Mouse (Mus musculus): ENCODE measurements around the gene Zfp668. TPM values are rescaled to one million over a fixed set of nuclear protein-coding genes. Genes with fewer than 3 reads are reported as not detected.

The Zfp668 gene
- total and polyA plus RNA-seq, 3 experiments, result 2.2 to 4.1 (median 3.4) TPM

DNA sequence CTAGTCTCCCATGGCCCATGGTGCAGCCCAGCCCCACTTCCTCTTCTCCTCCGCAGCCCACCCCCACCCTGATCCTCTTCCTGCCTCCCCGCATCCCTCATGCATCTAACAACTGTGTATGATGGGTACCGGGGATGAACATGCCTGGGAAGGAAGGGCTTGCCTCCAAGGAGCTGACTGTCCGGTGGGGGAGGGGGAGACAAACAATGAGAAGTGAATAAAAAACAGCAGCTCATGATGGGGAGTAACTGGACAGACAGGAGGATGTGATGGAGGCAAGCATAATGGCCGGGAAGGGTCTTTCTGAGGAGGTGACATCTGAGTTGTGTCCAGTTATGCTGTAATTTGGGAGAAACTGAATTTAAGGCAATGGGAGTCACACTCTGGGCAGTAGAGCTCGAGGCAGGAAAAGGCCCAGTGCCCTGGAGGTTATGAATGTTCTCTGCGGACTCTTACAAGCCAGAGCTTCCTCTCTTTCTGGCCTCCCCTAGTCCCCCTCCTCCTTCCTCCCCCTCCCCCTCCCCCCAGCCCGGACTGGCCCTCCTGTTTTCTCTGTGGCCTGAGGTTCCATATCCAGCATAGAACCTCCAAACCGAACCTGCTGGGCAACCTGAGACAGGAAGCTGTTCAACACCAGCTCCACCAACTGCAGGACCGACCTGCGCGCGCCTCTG is 55.7 kb downstream of the Zfp668 start:
- H3K27me3 ChIP-seq (ENCODE audit: control insufficient read depth, insufficient read depth, low read length), result no peaks in the 10 kb centered on the region
- DNase-seq, result no peak
- no peak overlapping the region for H3K4me3 ChIP-seq
- 54% methylated on average over 13 of the region's 13 CpGs for WGBS
- H3K27ac ChIP-seq, result no peak overlapping the region
- intact Hi-C loops (cut with DNase I), result no loop called here
- no peaks in the 10 kb centered on the region for H3K79me2 ChIP-seq (replicated peaks; ENCODE audit: control insufficient read depth, insufficient read depth, low read length)
- TF ChIP-seq EP300 (IDR thresholded peaks at IDR 0.05; ENCODE audit: insufficient read depth, low read depth, low read length), result no peak
- no peak for TF ChIP-seq POLR2A (IDR thresholded peaks at IDR 0.05; ENCODE audit: insufficient read depth, low read depth, low read length)
- TF ChIP-seq CTCF (IDR thresholded peaks at IDR 0.05), result no peak
- no peaks in the 10 kb centered on the region for H3K4me1 ChIP-seq (ENCODE audit: control insufficient read depth, insufficient read depth, low read length)
- no peak overlapping the region for H3K9ac ChIP-seq (ENCODE audit: low read depth, low read length)
- no peaks in the 10 kb centered on the region for H3K36me3 ChIP-seq (ENCODE audit: control insufficient read depth, insufficient read depth, low read length)

DNA sequence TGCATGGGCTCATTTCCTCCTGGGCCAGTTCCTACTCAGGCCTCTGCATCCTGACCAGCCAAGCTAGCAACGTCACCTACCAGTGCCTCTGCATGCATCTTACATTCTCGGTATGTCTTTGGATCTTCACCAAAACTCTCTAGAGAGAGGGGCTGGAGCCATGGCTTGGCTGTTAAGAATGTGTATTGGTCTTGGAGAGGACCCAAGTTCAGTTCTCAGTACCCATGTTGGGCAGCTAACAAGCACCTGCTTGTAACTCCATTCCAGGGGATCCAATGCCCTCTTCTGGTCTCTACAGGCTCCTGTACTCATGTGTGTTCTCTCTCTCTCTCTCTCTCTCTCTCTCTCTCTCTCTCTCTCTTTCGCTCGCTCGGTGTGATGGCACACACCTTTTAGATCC is 58.9 kb downstream of the Zfp668 start:
- Histone ChIP-seq H3K36me3 (ENCODE audit: control insufficient read depth, insufficient read depth, low read length) (no peaks in the 10 kb centered on the region), H3K27me3 (ENCODE audit: control insufficient read depth, insufficient read depth, low read length) (no peaks in the 10 kb centered on the region), H3K27ac (no peak overlapping the region), H3K9ac (ENCODE audit: low read depth, low read length) (no peak overlapping the region), H3K4me1 (ENCODE audit: control insufficient read depth, insufficient read depth, low read length) (peaks cover 10% of the 10 kb centered on the region), H3K79me2 (replicated peaks; ENCODE audit: control insufficient read depth, insufficient read depth, low read length) (no peaks in the 10 kb centered on the region), H3K4me3 (no peak overlapping the region)
- TF ChIP-seq POLR2A (IDR thresholded peaks at IDR 0.05; ENCODE audit: insufficient read depth, low read depth, low read length), result no peak
- no peak for TF ChIP-seq CTCF (IDR thresholded peaks at IDR 0.05)
- TF ChIP-seq EP300 (IDR thresholded peaks at IDR 0.05; ENCODE audit: insufficient read depth, low read depth, low read length), result no peak
- WGBS, result 81% methylated on average over 5 of the region's 5 CpGs
- intact Hi-C loops (cut with DNase I), result loop anchor here (10.0 kb wide), 1 partner anchor 387 kb away; the partner anchor contains the start of gene Cox6a2
- no peak for DNase-seq

DNA sequence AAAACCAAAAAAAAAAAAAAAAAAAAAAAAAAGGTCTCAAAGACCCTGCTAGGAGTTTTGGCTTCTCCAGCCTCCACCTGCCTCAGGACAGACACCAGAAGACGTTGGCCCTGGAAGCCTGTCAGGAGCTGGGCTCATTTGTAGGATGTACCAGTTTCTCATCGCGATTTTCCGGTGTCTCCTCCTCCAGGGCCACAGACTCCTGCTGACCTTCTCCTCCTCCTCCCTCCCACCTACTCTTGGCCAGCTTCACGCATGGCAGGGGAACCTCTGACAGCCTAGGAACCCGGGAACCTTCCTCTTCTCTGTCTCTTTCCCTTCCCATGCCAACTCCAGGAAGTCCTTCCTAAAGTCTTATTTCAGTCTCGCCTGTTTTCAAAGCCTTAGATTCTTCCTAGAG is 59.6 kb downstream of the Zfp668 start:
- no peak overlapping the region for H3K9ac ChIP-seq (ENCODE audit: low read depth, low read length)
- WGBS, result 64% methylated on average over 7 of the region's 7 CpGs
- TF ChIP-seq EP300 (IDR thresholded peaks at IDR 0.05; ENCODE audit: insufficient read depth, low read depth, low read length) (no peak), CTCF (IDR thresholded peaks at IDR 0.05) (no peak)

GRCm38 (mm10) chr7:127815954-127816821 is 60.4 kb downstream of the Zfp668 start:
- peak; percentile 59 for TF ChIP-seq CTCF (IDR thresholded peaks at IDR 0.05)
- TF ChIP-seq EP300 (IDR thresholded peaks at IDR 0.05; ENCODE audit: insufficient read depth, low read depth, low read length), result peak; percentile 30; the same call in 1 of the 2 replicates
- TF ChIP-seq POLR2A (IDR thresholded peaks at IDR 0.05; ENCODE audit: insufficient read depth, low read depth, low read length), result no peak
- DNase-seq, result peak; percentile 65 to 71
- intact Hi-C loops (cut with DNase I), result loop anchor here (1.0 to 10.0 kb wide), 2 partner anchors 26 to 389 kb away; partner anchors contain the start of gene Cox6a2
- H3K36me3 ChIP-seq (ENCODE audit: control insufficient read depth, insufficient read depth, low read length), result no peaks in the 10 kb centered on the region
- H3K4me3 ChIP-seq, result no peak overlapping the region
- H3K4me1 ChIP-seq (ENCODE audit: control insufficient read depth, insufficient read depth, low read length), result peaks cover 10% of the 10 kb centered on the region
- 45% methylated on average over 15 of the region's 15 CpGs for WGBS
- H3K79me2 ChIP-seq (replicated peaks; ENCODE audit: control insufficient read depth, insufficient read depth, low read length), result no peaks in the 10 kb centered on the region
- no peak overlapping the region for H3K9ac ChIP-seq (ENCODE audit: low read depth, low read length)
- H3K27me3 ChIP-seq (ENCODE audit: control insufficient read depth, insufficient read depth, low read length), result no peaks in the 10 kb centered on the region
- H3K27ac ChIP-seq, result peak overlapping the region; percentile 18

More for the DNA sequence above, 59.6 kb downstream of the Zfp668 start:
- peaks cover 10% of the 10 kb centered on the region for H3K4me1 ChIP-seq (ENCODE audit: control insufficient read depth, insufficient read depth, low read length)
- H3K4me3 ChIP-seq, result no peak overlapping the region
- intact Hi-C loops (cut with DNase I), result loop anchor here (10.0 kb wide), 1 partner anchor 388 kb away; the partner anchor contains the start of gene Cox6a2
- H3K36me3 ChIP-seq (ENCODE audit: control insufficient read depth, insufficient read depth, low read length), result no peaks in the 10 kb centered on the region
- no peaks in the 10 kb centered on the region for H3K79me2 ChIP-seq (replicated peaks; ENCODE audit: control insufficient read depth, insufficient read depth, low read length)
- DNase-seq, result no peak
- H3K27me3 ChIP-seq (ENCODE audit: control insufficient read depth, insufficient read depth, low read length), result no peaks in the 10 kb centered on the region
- H3K27ac ChIP-seq, result no peak overlapping the region

DNA sequence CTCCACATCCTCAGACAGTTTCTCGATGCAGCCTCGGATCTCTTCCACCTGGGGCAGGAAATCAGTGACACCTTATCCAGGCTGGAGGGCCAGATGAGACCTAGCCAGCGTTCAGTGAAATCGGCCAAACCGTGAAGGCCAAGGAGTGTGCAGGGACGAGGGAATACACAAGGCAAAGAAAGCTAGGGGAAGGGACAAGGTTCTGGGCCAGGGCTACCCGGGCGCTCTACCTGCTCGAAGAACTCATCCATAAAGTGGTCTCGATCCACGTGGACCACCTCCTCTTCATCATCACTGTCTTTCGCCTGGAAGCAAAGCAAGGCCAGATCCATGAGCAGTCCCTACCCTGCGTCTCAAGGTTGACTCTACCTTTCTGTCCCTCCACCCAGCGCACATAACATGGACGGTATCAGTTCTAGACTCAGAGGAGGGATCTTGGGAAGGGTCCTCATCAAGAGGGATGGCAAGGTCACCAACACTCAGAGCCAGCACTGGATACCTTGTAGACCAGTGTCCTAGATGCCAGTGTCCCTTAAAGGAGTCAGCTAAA is 61.4 kb downstream of the Zfp668 start:
- intact Hi-C loops (cut with DNase I), result loop anchor here (1.0 to 10.0 kb wide), 2 partner anchors 27 to 390 kb away; partner anchors contain the start of gene Cox6a2
- Histone ChIP-seq H3K36me3 (ENCODE audit: control insufficient read depth, insufficient read depth, low read length) (no peaks in the 10 kb centered on the region), H3K79me2 (replicated peaks; ENCODE audit: control insufficient read depth, insufficient read depth, low read length) (no peaks in the 10 kb centered on the region), H3K27ac (peak overlapping the region; percentile 83), H3K4me3 (no peak overlapping the region), H3K27me3 (ENCODE audit: control insufficient read depth, insufficient read depth, low read length) (no peaks in the 10 kb centered on the region), H3K4me1 (ENCODE audit: control insufficient read depth, insufficient read depth, low read length) (peaks cover 10% of the 10 kb centered on the region), H3K9ac (ENCODE audit: low read depth, low read length) (no peak overlapping the region)
- 87% methylated on average over 15 of the region's 15 CpGs for WGBS
- no peak for TF ChIP-seq POLR2A (IDR thresholded peaks at IDR 0.05; ENCODE audit: insufficient read depth, low read depth, low read length)
- no peak for TF ChIP-seq CTCF (IDR thresholded peaks at IDR 0.05)
- no peak for TF ChIP-seq EP300 (IDR thresholded peaks at IDR 0.05; ENCODE audit: insufficient read depth, low read depth, low read length)
- no peak for DNase-seq

Data from heart, adult 2 months (tissue).